Mouse (Mus musculus): ENCODE data around the gene Zfyve27.
A peak's percentile ranks its signal among the peaks of the same experiment; 100 is the strongest.

The Zfyve27 gene

GRCm38 (mm10) chr19:42142757-42143156, 21.0 kb upstream of the Zfyve27 start:
- DNase-seq (ENCODE audit: low spot score in 2 of 2) = no peak

GRCm38 (mm10) chr19:42144067-42144466, 19.7 kb upstream of the Zfyve27 start:
- no peak for DNase-seq (ENCODE audit: low spot score in 2 of 2)

GRCm38 (mm10) chr19:42144541-42145167, 19.1 kb upstream of the Zfyve27 start:
- peak; percentile 65 to 77 for DNase-seq (ENCODE audit: low spot score in 2 of 2)

GRCm38 (mm10) chr19:42145210-42145609, 18.5 kb upstream of the Zfyve27 start:
- DNase-seq (ENCODE audit: low spot score in 2 of 2) = no peak

- DNase-seq (ENCODE audit: low spot score in 2 of 2) = no peak
Measured at GRCm38 (mm10) chr19:42145731-42146130, 18.0 kb upstream of the Zfyve27 start.

- DNase-seq (ENCODE audit: low spot score in 2 of 2) = no peak
Measured at GRCm38 (mm10) chr19:42146276-42147010, 17.3 kb upstream of the Zfyve27 start.

GRCm38 (mm10) chr19:42147170-42147768, 16.5 kb upstream of the Zfyve27 start, which contains the start of gene Marveld1:
Gene Marveld1 (plus strand): TSS chr19:42147400.
- no peak for DNase-seq (ENCODE audit: low spot score in 2 of 2)

- no peak for DNase-seq (ENCODE audit: low spot score in 2 of 2)
Measured at GRCm38 (mm10) chr19:42147769-42148568, 15.8 kb upstream of the Zfyve27 start.

GRCm38 (mm10) chr19:42148569-42148860, 15.2 kb upstream of the Zfyve27 start:
- DNase-seq (ENCODE audit: low spot score in 2 of 2) = no peak

- DNase-seq (ENCODE audit: low spot score in 2 of 2) = peak; percentile 73 to 84
Measured at GRCm38 (mm10) chr19:42151990-42152389, 11.8 kb upstream of the Zfyve27 start.

GRCm38 (mm10) chr19:42157493-42158237, 6.1 kb upstream of the Zfyve27 start:
- no peak for DNase-seq (ENCODE audit: low spot score in 2 of 2)

- DNase-seq (ENCODE audit: low spot score in 2 of 2) = no peak
Measured at GRCm38 (mm10) chr19:42158246-42159017, 5.3 kb upstream of the Zfyve27 start.

GRCm38 (mm10) chr19:42164188-42164587, 437 bp downstream of the Zfyve27 start:
- no peak for DNase-seq (ENCODE audit: low spot score in 2 of 2)

- peak in 1 of 2 experiments; percentile 84 for DNase-seq (ENCODE audit: low spot score in 2 of 2)
Measured at GRCm38 (mm10) chr19:42166130-42166529, 2.4 kb downstream of the Zfyve27 start.

- no peak for DNase-seq (ENCODE audit: low spot score in 2 of 2)
Measured at GRCm38 (mm10) chr19:42166766-42167165, 3.0 kb downstream of the Zfyve27 start.

GRCm38 (mm10) chr19:42167489-42167888, 3.7 kb downstream of the Zfyve27 start:
- DNase-seq (ENCODE audit: low spot score in 2 of 2) = no peak

- DNase-seq (ENCODE audit: low spot score in 2 of 2) = no peak
Measured at GRCm38 (mm10) chr19:42169322-42169975, 5.7 kb downstream of the Zfyve27 start.

- peak; percentile 85 to 89 for DNase-seq (ENCODE audit: low spot score in 2 of 2)
Measured at GRCm38 (mm10) chr19:42170025-42170969, 6.5 kb downstream of the Zfyve27 start.

- DNase-seq (ENCODE audit: low spot score in 2 of 2) = no peak
Measured at GRCm38 (mm10) chr19:42176841-42177240, 13.1 kb downstream of the Zfyve27 start.
